Comparison of ENCODE assay signal across 7 mouse cellular contexts in genomic region chr10:77969973-77970325, GRCm38 (mm10). TPM values are rescaled to one million over a fixed set of nuclear protein-coding genes. Genes with fewer than 3 reads are reported as not detected.
A peak's percentile ranks its signal among the peaks of the same experiment; 100 is the strongest.
DNase-seq lines count a peak whose midpoint lies in the region; ATAC-seq lines count a peak whose summit lies in the region.

No protein-coding gene starts in this region.

- peak overlapping the region; percentile 23 for H3K4me3 ChIP-seq in lung, embryonic 15.5 days
- H3K4me3 ChIP-seq in forebrain, embryonic 15.5 days, result peak overlapping the region; percentile 45
- 0 out of 2 replicates have a peak overlapping the region, but pooled peaks have one; percentile 11 for H3K4me3 ChIP-seq in liver, embryonic 12.5 days
- peak overlapping the region; percentile 34 for H3K4me3 ChIP-seq in stomach, embryonic 16.5 days (replicated peaks; ENCODE audit: low read length)

- WGBS in lung, embryonic 15.5 days, result 8% methylated on average over 8 of the region's 8 CpGs
- 13% methylated on average over 8 of the region's 8 CpGs for WGBS in forebrain, embryonic 15.5 days
- WGBS in liver, embryonic 12.5 days (ENCODE audit: insufficient replicate concordance), result 15% methylated on average over 8 of the region's 8 CpGs
- WGBS in stomach, embryonic 16.5 days, result 12% methylated on average over 8 of the region's 8 CpGs

- no peaks in the 10 kb centered on the region for H3K9me3 ChIP-seq in lung, embryonic 15.5 days
- H3K9me3 ChIP-seq in forebrain, embryonic 15.5 days, result no peaks in the 10 kb centered on the region
- H3K9me3 ChIP-seq in liver, embryonic 12.5 days (replicated peaks), result no peaks in the 10 kb centered on the region
- no peaks in the 10 kb centered on the region for H3K9me3 ChIP-seq in stomach, embryonic 16.5 days (replicated peaks; ENCODE audit: control insufficient read depth, low read length)

- ATAC-seq in lung, embryonic 15.5 days (ENCODE audit: borderline replicate concordance, extremely low read depth, low FRiP score, low TSS enrichment), result no peak
- peak; percentile 55; the same call in 1 of the 2 replicates for ATAC-seq in forebrain, embryonic 15.5 days (replicated peaks)
- ATAC-seq in liver, embryonic 12.5 days, result no peak
- ATAC-seq in stomach, embryonic 16.5 days (ENCODE audit: insufficient read depth, low FRiP score), result no peak

- no peak for DNase-seq in lung, postnatal 14 days
- no peak for DNase-seq in adrenal gland, postnatal 25 days
- DNase-seq in embryo, embryonic 10.5 days (ENCODE audit: low spot score), result no peak

- peak overlapping the region; percentile 53 for H3K4me2 ChIP-seq in lung, embryonic 15.5 days
- peak overlapping the region; percentile 72 for H3K4me2 ChIP-seq in forebrain, embryonic 15.5 days (replicated peaks)
- peak overlapping the region; percentile 48 for H3K4me2 ChIP-seq in liver, embryonic 12.5 days
- peak overlapping the region; percentile 58 for H3K4me2 ChIP-seq in stomach, embryonic 16.5 days (ENCODE audit: low read depth, low read length)

- no peak overlapping the region; the same call in 1 of the 2 replicates for H3K9ac ChIP-seq in lung, embryonic 15.5 days
- H3K9ac ChIP-seq in forebrain, embryonic 15.5 days (replicated peaks), result peak overlapping the region; percentile 53
- no peak overlapping the region for H3K9ac ChIP-seq in liver, embryonic 12.5 days
- H3K9ac ChIP-seq in stomach, embryonic 16.5 days (ENCODE audit: low read length), result peak overlapping the region; percentile 52

- H3K27ac ChIP-seq in lung, embryonic 15.5 days, result no peak overlapping the region
- no peak overlapping the region for H3K27ac ChIP-seq in forebrain, embryonic 15.5 days (replicated peaks)
- H3K27ac ChIP-seq in liver, embryonic 12.5 days, result no peak overlapping the region
- H3K27ac ChIP-seq in stomach, embryonic 16.5 days (ENCODE audit: low read length), result no peak overlapping the region; the same call in 1 of the 2 replicates

- H3K4me1 ChIP-seq in lung, embryonic 15.5 days, result 0 out of 2 replicates have a peak, but pooled peaks cover 7% of the 10 kb centered on the region
- H3K4me1 ChIP-seq in forebrain, embryonic 15.5 days, result no peaks in the 10 kb centered on the region
- peaks cover 17% of the 10 kb centered on the region for H3K4me1 ChIP-seq in liver, embryonic 12.5 days
- H3K4me1 ChIP-seq in stomach, embryonic 16.5 days (ENCODE audit: control insufficient read depth, insufficient read depth, low read length), result peaks cover 12% of the 10 kb centered on the region

- no peaks in the 10 kb centered on the region for H3K36me3 ChIP-seq in lung, embryonic 15.5 days
- H3K36me3 ChIP-seq in forebrain, embryonic 15.5 days, result no peaks in the 10 kb centered on the region
- H3K36me3 ChIP-seq in liver, embryonic 12.5 days, result no peaks in the 10 kb centered on the region
- no peaks in the 10 kb centered on the region for H3K36me3 ChIP-seq in stomach, embryonic 16.5 days (ENCODE audit: control insufficient read depth, insufficient read depth, low read length)

- H3K27me3 ChIP-seq in lung, embryonic 15.5 days, result peaks cover 31% of the 10 kb centered on the region
- no peaks in the 10 kb centered on the region for H3K27me3 ChIP-seq in forebrain, embryonic 15.5 days
- H3K27me3 ChIP-seq in liver, embryonic 12.5 days (replicated peaks), result peaks cover 51% of the 10 kb centered on the region
- H3K27me3 ChIP-seq in stomach, embryonic 16.5 days (ENCODE audit: control insufficient read depth, insufficient read depth, low read length), result peaks cover 13% of the 10 kb centered on the region

RNA-seq across cellular contexts. Expression of gene Trpm2, which starts 0.4 kb away (rescaled TPM):
- polyA plus RNA-seq in lung, embryonic 15.5 days (2015; fragmentation: Nextera tagmentation; extraction: Ambion mirVana), result 0.72 and 1.6 TPM in 2 replicates
- polyA plus RNA-seq in forebrain, embryonic 15.5 days (2015; fragmentation: Nextera tagmentation; extraction: Ambion mirVana), result 2.6 and 2.8 TPM in 2 replicates
- 1.1 and 1.2 TPM in 2 replicates for polyA plus RNA-seq in liver, embryonic 12.5 days (2016; fragmentation: Nextera tagmentation; extraction: Ambion mirVana)
- polyA plus RNA-seq in stomach, embryonic 16.5 days (2015; fragmentation: Nextera tagmentation; extraction: Ambion mirVana), result 1.1 and 1.5 TPM in 2 replicates
- 1.2 and 2.7 TPM in 2 replicates for total RNA-seq in adrenal gland, postnatal 25 days (2021)

RNA-seq across cellular contexts. Expression of gene 1810043G02Rik, which starts 8.4 kb away (rescaled TPM):
- 25.4 and 25.6 TPM in 2 replicates for polyA plus RNA-seq in lung, embryonic 15.5 days (2015; fragmentation: Nextera tagmentation; extraction: Ambion mirVana)
- 35.0 and 37.1 TPM in 2 replicates for polyA plus RNA-seq in forebrain, embryonic 15.5 days (2015; fragmentation: Nextera tagmentation; extraction: Ambion mirVana)
- polyA plus RNA-seq in liver, embryonic 12.5 days (2016; fragmentation: Nextera tagmentation; extraction: Ambion mirVana), result 6.7 and 6.9 TPM in 2 replicates
- polyA plus RNA-seq in stomach, embryonic 16.5 days (2015; fragmentation: Nextera tagmentation; extraction: Ambion mirVana), result 24.8 and 25.2 TPM in 2 replicates
- 18.5 and 22.1 TPM in 2 replicates for total RNA-seq in adrenal gland, postnatal 25 days (2021)

RNA-seq across cellular contexts. Expression of gene Pfkl, which starts 39.9 kb away (rescaled TPM):
- polyA plus RNA-seq in lung, embryonic 15.5 days (2015; fragmentation: Nextera tagmentation; extraction: Ambion mirVana), result 171 and 179 TPM in 2 replicates
- polyA plus RNA-seq in forebrain, embryonic 15.5 days (2015; fragmentation: Nextera tagmentation; extraction: Ambion mirVana), result 105 and 107 TPM in 2 replicates
- 152 and 157 TPM in 2 replicates for polyA plus RNA-seq in liver, embryonic 12.5 days (2016; fragmentation: Nextera tagmentation; extraction: Ambion mirVana)
- 195 and 225 TPM in 2 replicates for polyA plus RNA-seq in stomach, embryonic 16.5 days (2015; fragmentation: Nextera tagmentation; extraction: Ambion mirVana)
- total RNA-seq in adrenal gland, postnatal 25 days (2021), result 91.4 and 96.0 TPM in 2 replicates

Comparison
In these comparisons a context has a peak if more than half of its experiments do, and no peak if none do; other contexts are left out.
1. H3K9ac ChIP-seq: peak in forebrain, embryonic 15.5 days (single experiment) and stomach, embryonic 16.5 days (single experiment); none in lung, embryonic 15.5 days (single experiment) and liver, embryonic 12.5 days (single experiment).
2. Peak in every context shown above with its lines, with median percentiles within 50 percentile points of each other: H3K4me2 ChIP-seq and H3K4me3 ChIP-seq.